Mouse (Mus musculus): Measurements from ENCODE around the gene Cyth1. TPM values are rescaled to one million over a fixed set of nuclear protein-coding genes. Genes with fewer than 3 reads are reported as not detected.

Gene Cyth1
- polyA plus RNA-seq, 1 experiment = 89.8 TPM

- Histone ChIP-seq H3K4me3 (replicated peaks; ENCODE audit: insufficient read depth, low read depth, low read length) (no peak overlapping the region), H3K27me3 (ENCODE audit: control insufficient read depth, insufficient read depth, low read length) (no peaks in the 10 kb centered on the region), H3K27ac (ENCODE audit: insufficient read depth, low read length) (peak overlapping the region; percentile 57), H3K4me1 (ENCODE audit: control insufficient read depth, insufficient read depth, low read length) (peaks cover 49% of the 10 kb centered on the region)
- peak; percentile 80 to 83 for DNase-seq
- WGBS = 8% methylated on average over 14 of the region's 14 CpGs
- TF ChIP-seq CTCF (IDR thresholded peaks at IDR 0.05; ENCODE audit: borderline replicate concordance, insufficient read depth, low read depth, low read length) (peak; percentile 35; the same call in 1 of the 2 replicates), POLR2A (IDR thresholded peaks at IDR 0.05; ENCODE audit: borderline replicate concordance, insufficient read depth, low read length) (no peak)
These were observed 54.8 kb downstream of the Cyth1 start for GRCm38 (mm10) chr11:118193390-118194147.

- H3K4me1 ChIP-seq (ENCODE audit: control insufficient read depth, insufficient read depth, low read length) = peaks cover 44% of the 10 kb centered on the region
- 90% methylated on average over 5 of the region's 5 CpGs for WGBS
- TF ChIP-seq POLR2A (IDR thresholded peaks at IDR 0.05; ENCODE audit: borderline replicate concordance, insufficient read depth, low read length) = no peak
- TF ChIP-seq CTCF (IDR thresholded peaks at IDR 0.05; ENCODE audit: borderline replicate concordance, insufficient read depth, low read depth, low read length) = no peak
- H3K27ac ChIP-seq (ENCODE audit: insufficient read depth, low read length) = peak overlapping the region; percentile 57
- DNase-seq = no peak
- H3K27me3 ChIP-seq (ENCODE audit: control insufficient read depth, insufficient read depth, low read length) = no peaks in the 10 kb centered on the region
- no peak overlapping the region for H3K4me3 ChIP-seq (replicated peaks; ENCODE audit: insufficient read depth, low read depth, low read length)
These were observed 55.4 kb downstream of the Cyth1 start for GRCm38 (mm10) chr11:118192973-118193372.

GRCm38 (mm10) chr11:118182768-118183167, 65.6 kb downstream of the Cyth1 start:
- H3K4me3 ChIP-seq (replicated peaks; ENCODE audit: insufficient read depth, low read depth, low read length) = no peak overlapping the region
- H3K27me3 ChIP-seq (ENCODE audit: control insufficient read depth, insufficient read depth, low read length) = no peaks in the 10 kb centered on the region
- WGBS = 68% methylated on average over 9 of the region's 9 CpGs
- DNase-seq = peak in 1 of 2 experiments; percentile 56
- TF ChIP-seq POLR2A (IDR thresholded peaks at IDR 0.05; ENCODE audit: borderline replicate concordance, insufficient read depth, low read length) (no peak), CTCF (IDR thresholded peaks at IDR 0.05; ENCODE audit: borderline replicate concordance, insufficient read depth, low read depth, low read length) (no peak)
- no peaks in the 10 kb centered on the region for H3K4me1 ChIP-seq (ENCODE audit: control insufficient read depth, insufficient read depth, low read length)
- no peak overlapping the region for H3K27ac ChIP-seq (ENCODE audit: insufficient read depth, low read length)

- no peak for TF ChIP-seq POLR2A (IDR thresholded peaks at IDR 0.05; ENCODE audit: borderline replicate concordance, insufficient read depth, low read length)
- TF ChIP-seq CTCF (IDR thresholded peaks at IDR 0.05; ENCODE audit: borderline replicate concordance, insufficient read depth, low read depth, low read length) = no peak
- WGBS = 72% methylated on average over 4 of the region's 4 CpGs
- no peaks in the 10 kb centered on the region; the same call in 1 of the 2 replicates for H3K4me1 ChIP-seq (ENCODE audit: control insufficient read depth, insufficient read depth, low read length)
- no peaks in the 10 kb centered on the region for H3K27me3 ChIP-seq (ENCODE audit: control insufficient read depth, insufficient read depth, low read length)
- no peak overlapping the region for H3K27ac ChIP-seq (ENCODE audit: insufficient read depth, low read length)
- H3K4me3 ChIP-seq (replicated peaks; ENCODE audit: insufficient read depth, low read depth, low read length) = no peak overlapping the region
- no peak for DNase-seq
These were observed 66.0 kb downstream of the Cyth1 start for GRCm38 (mm10) chr11:118182353-118182752.

- Histone ChIP-seq H3K4me3 (replicated peaks; ENCODE audit: insufficient read depth, low read depth, low read length) (no peak overlapping the region), H3K27me3 (ENCODE audit: control insufficient read depth, insufficient read depth, low read length) (no peaks in the 10 kb centered on the region), H3K27ac (ENCODE audit: insufficient read depth, low read length) (no peak overlapping the region), H3K4me1 (ENCODE audit: control insufficient read depth, insufficient read depth, low read length) (peaks cover 13% of the 10 kb centered on the region)
- WGBS = 60% methylated on average over 7 of the region's 7 CpGs
- no peak for TF ChIP-seq POLR2A (IDR thresholded peaks at IDR 0.05; ENCODE audit: borderline replicate concordance, insufficient read depth, low read length)
- TF ChIP-seq CTCF (IDR thresholded peaks at IDR 0.05; ENCODE audit: borderline replicate concordance, insufficient read depth, low read depth, low read length) = no peak
- DNase-seq = no peak
These were observed 68.2 kb downstream of the Cyth1 start for GRCm38 (mm10) chr11:118180199-118180598.

- no peak for DNase-seq
- no peak for TF ChIP-seq CTCF (IDR thresholded peaks at IDR 0.05; ENCODE audit: borderline replicate concordance, insufficient read depth, low read depth, low read length)
- no peak for TF ChIP-seq POLR2A (IDR thresholded peaks at IDR 0.05; ENCODE audit: borderline replicate concordance, insufficient read depth, low read length)
- 93% methylated on average over 5 of the region's 5 CpGs for WGBS
These were observed 70.2 kb downstream of the Cyth1 start for GRCm38 (mm10) chr11:118178236-118178635.

GRCm38 (mm10) chr11:118174752-118175151, 73.6 kb downstream of the Cyth1 start:
- no peak for TF ChIP-seq POLR2A (IDR thresholded peaks at IDR 0.05; ENCODE audit: borderline replicate concordance, insufficient read depth, low read length)
- TF ChIP-seq CTCF (IDR thresholded peaks at IDR 0.05; ENCODE audit: borderline replicate concordance, insufficient read depth, low read depth, low read length) = no peak
- no peak overlapping the region for H3K4me3 ChIP-seq (replicated peaks; ENCODE audit: insufficient read depth, low read depth, low read length)
- H3K27ac ChIP-seq (ENCODE audit: insufficient read depth, low read length) = no peak overlapping the region
- no peaks in the 10 kb centered on the region for H3K27me3 ChIP-seq (ENCODE audit: control insufficient read depth, insufficient read depth, low read length)
- DNase-seq = peak in 1 of 2 experiments; percentile 39
- peaks cover 40% of the 10 kb centered on the region for H3K4me1 ChIP-seq (ENCODE audit: control insufficient read depth, insufficient read depth, low read length)
- 41% methylated on average over 7 of the region's 7 CpGs for WGBS

More at GRCm38 (mm10) chr11:118178236-118178635, 70.2 kb downstream of the Cyth1 start:
- no peak overlapping the region for H3K4me3 ChIP-seq (replicated peaks; ENCODE audit: insufficient read depth, low read depth, low read length)
- no peaks in the 10 kb centered on the region for H3K27me3 ChIP-seq (ENCODE audit: control insufficient read depth, insufficient read depth, low read length)
- no peak overlapping the region for H3K27ac ChIP-seq (ENCODE audit: insufficient read depth, low read length)
- H3K4me1 ChIP-seq (ENCODE audit: control insufficient read depth, insufficient read depth, low read length) = peaks cover 18% of the 10 kb centered on the region

- 47% methylated on average over 5 of the region's 5 CpGs for WGBS
- TF ChIP-seq CTCF (IDR thresholded peaks at IDR 0.05; ENCODE audit: borderline replicate concordance, insufficient read depth, low read depth, low read length) = no peak
- no peak for TF ChIP-seq POLR2A (IDR thresholded peaks at IDR 0.05; ENCODE audit: borderline replicate concordance, insufficient read depth, low read length)
- H3K4me3 ChIP-seq (replicated peaks; ENCODE audit: insufficient read depth, low read depth, low read length) = no peak overlapping the region
- peak in 1 of 2 experiments; percentile 37 for DNase-seq
- no peak overlapping the region for H3K27ac ChIP-seq (ENCODE audit: insufficient read depth, low read length)
- H3K4me1 ChIP-seq (ENCODE audit: control insufficient read depth, insufficient read depth, low read length) = peaks cover 51% of the 10 kb centered on the region
- no peaks in the 10 kb centered on the region for H3K27me3 ChIP-seq (ENCODE audit: control insufficient read depth, insufficient read depth, low read length)
These were observed 75.6 kb downstream of the Cyth1 start for GRCm38 (mm10) chr11:118172768-118173167.
